Mouse (Mus musculus) midbrain, embryonic 10.5 days (tissue): Measurements from ENCODE around the gene Ifitm3. TPM values are rescaled to one million over a fixed set of nuclear protein-coding genes. Genes with fewer than 3 reads are reported as not detected.
"Not testable (repeated sequence)": the region's sequence is repeated elsewhere in the genome, so short reads cannot be mapped to it uniquely, and the experiment has no call there.

Experiments used
- DNase-seq: peaks from one replicate; pipeline ENCODE4 v3.0.0-alpha.2; 2017; ENCODE audit warnings: low spot score
- H3K27ac ChIP-seq: fragments of 300-500 bp; sonication (generic); replicated peaks from 2 replicates; pipeline ENCODE4 v1.5.1; 2016; ENCODE audit warnings: mild to moderate bottlenecking
- H3K27me3 ChIP-seq: fragments of 300-500 bp; sonication (generic); 2 replicates; pipeline ENCODE4 v1.6.1; 2016; ENCODE audit warnings: low read depth, mild to moderate bottlenecking; ENCODE audit not compliant: poor library complexity, severe bottlenecking
- H3K36me3 ChIP-seq: fragments of 300-500 bp; sonication (generic); 2 replicates; pipeline ENCODE4 v1.6.1; 2016; ENCODE audit warnings: mild to moderate bottlenecking, moderate library complexity
- H3K4me1 ChIP-seq: fragments of 300-500 bp; sonication (generic); 2 replicates; pipeline ENCODE4 v1.6.1; 2016
- H3K4me3 ChIP-seq: fragments of 300-500 bp; sonication (generic); 2 replicates; pipeline ENCODE4 v1.5.1; 2016; ENCODE audit warnings: mild to moderate bottlenecking, moderate library complexity
- H3K9me3 ChIP-seq: fragments of 300-500 bp; sonication (generic); replicated peaks from 2 replicates; pipeline ENCODE4 v1.6.1; 2016; ENCODE audit warnings: mild to moderate bottlenecking
- whole genome bisulfite sequencing: fragments of 180-500 bp; shearing (Covaris S2); methylation state at CpG from one replicate; pipeline ENCODE4 v1.1.7; 2016; 5-methylcytosine and 5-hydroxymethylcytosine counted together
- polyA plus RNA-seq: library from polyadenylated mRNA; unstranded; fragments of >200 nt; fragmentation: Nextera tagmentation; extraction: Ambion mirVana; gene quantifications from 2 replicates; pipeline ENCODE4 v1.2.1, GENCODE M21; 2016

Ifitm3 gene
- polyA plus RNA-seq, 1 experiment from 2014 or later, result 13.7 TPM

- DNase-seq, result no peak
- H3K27ac ChIP-seq, result peak overlapping the region; percentile 93
- peaks cover 22% of the 10 kb centered on the region for H3K4me1 ChIP-seq
- no peaks in the 10 kb centered on the region for H3K27me3 ChIP-seq
- no peaks in the 10 kb centered on the region for H3K36me3 ChIP-seq
- no peaks in the 10 kb centered on the region for H3K9me3 ChIP-seq
- WGBS, result 57% methylated on average over 5 of the region's 5 CpGs
- H3K4me3 ChIP-seq, result 0 out of 2 replicates have a peak overlapping the region, but pooled peaks have one; percentile 14
Measured at GRCm38 (mm10) chr7:141026740-141027098, 16.1 kb upstream of the Ifitm3 start.

- DNase-seq, result no peak
Measured at GRCm38 (mm10) chr7:141026097-141026739, 15.6 kb upstream of the Ifitm3 start.

GRCm38 (mm10) chr7:141024865-141025838, 14.6 kb upstream of the Ifitm3 start:
- Histone ChIP-seq H3K4me1 (peaks cover 22% of the 10 kb centered on the region), H3K9me3 (no peaks in the 10 kb centered on the region), H3K36me3 (no peaks in the 10 kb centered on the region), H3K27ac (peak overlapping the region; percentile 93), H3K4me3 (peak overlapping the region; percentile 33), H3K27me3 (no peaks in the 10 kb centered on the region)
- DNase-seq, result peak; percentile 72
- WGBS, result 18% methylated on average over 6 of the region's 6 CpGs

More at GRCm38 (mm10) chr7:141026097-141026739, 15.6 kb upstream of the Ifitm3 start:
- H3K4me3 ChIP-seq, result peak overlapping the region; percentile 33; the same call in 1 of the 2 replicates
- peak overlapping the region; percentile 93 for H3K27ac ChIP-seq
- H3K9me3 ChIP-seq, result no peaks in the 10 kb centered on the region
- 15% methylated on average over 6 of the region's 6 CpGs for WGBS
- no peaks in the 10 kb centered on the region for H3K27me3 ChIP-seq
- no peaks in the 10 kb centered on the region for H3K36me3 ChIP-seq
- H3K4me1 ChIP-seq, result peaks cover 22% of the 10 kb centered on the region

- no peak for DNase-seq
- WGBS, result 89% methylated on average over 14 of the region's 14 CpGs
Measured at GRCm38 (mm10) chr7:141021489-141022449, 11.2 kb upstream of the Ifitm3 start.

GRCm38 (mm10) chr7:141019028-141019427, 8.5 kb upstream of the Ifitm3 start:
- H3K9me3 ChIP-seq, result no peaks in the 10 kb centered on the region
- DNase-seq, result no peak
- WGBS, result 94% methylated on average over 5 of the region's 5 CpGs
- no peaks in the 10 kb centered on the region for H3K36me3 ChIP-seq
- H3K4me3 ChIP-seq, result no peak overlapping the region
- no peak overlapping the region for H3K27ac ChIP-seq
- H3K4me1 ChIP-seq, result no peaks in the 10 kb centered on the region
- no peaks in the 10 kb centered on the region for H3K27me3 ChIP-seq

More at GRCm38 (mm10) chr7:141021489-141022449, 11.2 kb upstream of the Ifitm3 start:
- Histone ChIP-seq H3K4me1 (peaks cover 21% of the 10 kb centered on the region), H3K9me3 (no peaks in the 10 kb centered on the region), H3K36me3 (no peaks in the 10 kb centered on the region), H3K4me3 (no peak overlapping the region), H3K27ac (no peak overlapping the region), H3K27me3 (no peaks in the 10 kb centered on the region)

GRCm38 (mm10) chr7:141017824-141018223, 7.3 kb upstream of the Ifitm3 start, which contains the start of gene Ifitm6:
TSS of gene Ifitm6 (minus strand) at chr7:141017924.
- H3K27me3 ChIP-seq, DNase-seq: not testable (repeated sequence)
- 88% methylated on average over 1 of the region's 1 CpGs for WGBS

GRCm38 (mm10) chr7:141016707-141017697, 6.4 kb upstream of the Ifitm3 start:
- 89% methylated on average over 10 of the region's 10 CpGs for WGBS

More at GRCm38 (mm10) chr7:141017824-141018223, 7.3 kb upstream of the Ifitm3 start, which contains the start of gene Ifitm6:
- H3K4me1 ChIP-seq, H3K27ac ChIP-seq, H3K4me3 ChIP-seq, H3K9me3 ChIP-seq, H3K36me3 ChIP-seq: not testable (repeated sequence)

GRCm38 (mm10) chr7:141011238-141011770, 734 bp upstream of the Ifitm3 start:
- Histone ChIP-seq H3K27me3 (peaks cover 13% of the 10 kb centered on the region), H3K36me3 (no peaks in the 10 kb centered on the region), H3K9me3 (no peaks in the 10 kb centered on the region), H3K27ac (peak overlapping the region; percentile 39; the same call in 1 of the 2 replicates), H3K4me1 (peaks cover 27% of the 10 kb centered on the region), H3K4me3 (no peak overlapping the region)
- 89% methylated on average over 7 of the region's 7 CpGs for WGBS
- DNase-seq, result no peak

More at GRCm38 (mm10) chr7:141016707-141017697, 6.4 kb upstream of the Ifitm3 start:
- no peak overlapping the region for H3K27ac ChIP-seq
- no peaks in the 10 kb centered on the region for H3K27me3 ChIP-seq
- H3K9me3 ChIP-seq, result no peaks in the 10 kb centered on the region
- H3K4me1 ChIP-seq, result no peaks in the 10 kb centered on the region
- no peaks in the 10 kb centered on the region for H3K36me3 ChIP-seq
- no peak overlapping the region for H3K4me3 ChIP-seq
- DNase-seq, result no peak

GRCm38 (mm10) chr7:141009665-141010064, 905 bp downstream of the Ifitm3 start:
- peaks cover 27% of the 10 kb centered on the region for H3K4me1 ChIP-seq
- H3K27me3 ChIP-seq, result peaks cover 13% of the 10 kb centered on the region
- H3K4me3 ChIP-seq, result no peak overlapping the region
- 84% methylated on average over 9 of the region's 9 CpGs for WGBS
- H3K9me3 ChIP-seq, result no peaks in the 10 kb centered on the region
- H3K36me3 ChIP-seq, result no peaks in the 10 kb centered on the region
- no peak for DNase-seq
- H3K27ac ChIP-seq, result no peak overlapping the region

- Histone ChIP-seq H3K27ac (peak overlapping the region; percentile 59), H3K4me3 (peak overlapping the region; percentile 43)
- 9% methylated on average over 20 of the region's 20 CpGs for WGBS
Measured at GRCm38 (mm10) chr7:141008938-141009660, 1.5 kb downstream of the Ifitm3 start.

More at GRCm38 (mm10) chr7:141008938-141009660, 1.5 kb downstream of the Ifitm3 start:
- DNase-seq, result peak; percentile 87
- H3K4me1 ChIP-seq, result peaks cover 27% of the 10 kb centered on the region
- no peaks in the 10 kb centered on the region for H3K9me3 ChIP-seq
- peaks cover 13% of the 10 kb centered on the region for H3K27me3 ChIP-seq
- no peaks in the 10 kb centered on the region for H3K36me3 ChIP-seq
